Mouse (Mus musculus) forebrain, embryonic 13.5 days (tissue): ENCODE results near the gene Eml4. TPM values are rescaled to one million over a fixed set of nuclear protein-coding genes. Genes with fewer than 3 reads are reported as not detected.

Source experiments
- ATAC-seq: fragments of 200-750 bp; cut with Nextera tagmentation; 2 replicates; pipeline ENCODE4 v1.8.0; 2017
- H3K27ac ChIP-seq: fragments of 300-500 bp; sonication (generic); 2 replicates; pipeline ENCODE4 v1.5.1; 2015; ENCODE audit warnings: inconsistent platforms, mild to moderate bottlenecking, moderate library complexity
- H3K27me3 ChIP-seq: fragments of 300-500 bp; sonication (generic); 2 replicates; pipeline ENCODE4 v1.6.1; 2015; ENCODE audit warnings: mild to moderate bottlenecking, inconsistent platforms
- H3K36me3 ChIP-seq: fragments of 300-500 bp; sonication (generic); 2 replicates; pipeline ENCODE4 v1.6.1; 2015; ENCODE audit warnings: mild to moderate bottlenecking, inconsistent platforms; ENCODE audit not compliant: poor library complexity, severe bottlenecking
- H3K4me1 ChIP-seq: fragments of 300-500 bp; sonication (generic); 2 replicates; pipeline ENCODE4 v1.6.1; 2015; ENCODE audit warnings: inconsistent platforms
- H3K4me2 ChIP-seq: fragments of 300-500 bp; sonication (generic); 2 replicates; pipeline ENCODE4 v1.6.1; 2015; ENCODE audit warnings: inconsistent platforms, mild to moderate bottlenecking, moderate library complexity
- H3K4me3 ChIP-seq: fragments of 300-500 bp; sonication (generic); 2 replicates; pipeline ENCODE4 v1.5.1; 2015; ENCODE audit warnings: mild to moderate bottlenecking, inconsistent platforms
- H3K9ac ChIP-seq: fragments of 300-500 bp; sonication (generic); 2 replicates; pipeline ENCODE4 v1.6.1; 2015; ENCODE audit warnings: mild to moderate bottlenecking, inconsistent platforms
- H3K9me3 ChIP-seq: fragments of 300-500 bp; sonication (generic); replicated peaks from 2 replicates; pipeline ENCODE4 v1.6.1; 2016; ENCODE audit warnings: inconsistent platforms
- WGBS: fragments of 180-500 bp; shearing (Covaris S2); methylation state at CpG from one replicate; pipeline ENCODE4 v1.1.7; 2015; 5-methylcytosine and 5-hydroxymethylcytosine counted together
- polyA plus RNA-seq: library from polyadenylated mRNA; unstranded; fragments of >200 nt; fragmentation: Nextera tagmentation; extraction: Ambion mirVana; gene quantifications from 2 replicates; pipeline ENCODE4 v1.2.1, GENCODE M21; 2015

Eml4 gene
- polyA plus RNA-seq, 1 experiment from 2014 or later: 26.7 TPM

DNA sequence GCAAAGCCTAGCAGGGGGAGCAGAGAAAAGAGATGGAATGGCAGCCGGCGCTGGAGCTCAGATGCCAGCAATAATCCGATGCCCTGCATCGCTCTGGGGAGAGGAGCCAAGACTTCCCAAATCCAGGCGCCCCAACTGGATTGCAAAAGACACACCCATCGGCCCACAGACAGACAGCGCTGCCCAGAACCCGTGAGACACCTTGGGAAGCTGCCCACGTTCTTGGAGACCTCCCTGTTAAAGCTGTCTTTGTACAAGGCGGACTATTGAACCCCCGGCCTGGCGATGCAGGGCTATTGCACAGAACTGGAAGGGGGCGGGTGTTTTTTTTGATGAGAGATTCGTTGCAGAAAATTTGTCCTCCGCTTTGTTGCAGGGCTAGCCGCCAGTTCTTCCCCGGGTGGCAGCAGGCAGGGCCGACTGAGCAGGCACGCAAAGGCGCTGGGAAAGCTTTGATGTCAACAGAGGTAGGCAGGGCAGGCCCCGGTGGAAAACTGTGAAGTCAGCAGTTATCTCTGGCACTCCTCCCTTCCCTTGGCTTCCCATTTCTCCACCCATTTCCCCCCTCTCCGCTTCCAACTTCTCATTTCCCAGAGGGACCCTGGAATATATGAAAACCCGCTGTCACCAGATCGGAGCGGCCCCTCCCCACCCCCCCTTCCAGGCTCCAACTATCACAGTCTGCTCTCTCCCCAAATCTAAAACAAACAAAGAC, 28.0 kb upstream of the Eml4 start:
- 10% methylated on average over 25 of the region's 25 CpGs for WGBS

DNA sequence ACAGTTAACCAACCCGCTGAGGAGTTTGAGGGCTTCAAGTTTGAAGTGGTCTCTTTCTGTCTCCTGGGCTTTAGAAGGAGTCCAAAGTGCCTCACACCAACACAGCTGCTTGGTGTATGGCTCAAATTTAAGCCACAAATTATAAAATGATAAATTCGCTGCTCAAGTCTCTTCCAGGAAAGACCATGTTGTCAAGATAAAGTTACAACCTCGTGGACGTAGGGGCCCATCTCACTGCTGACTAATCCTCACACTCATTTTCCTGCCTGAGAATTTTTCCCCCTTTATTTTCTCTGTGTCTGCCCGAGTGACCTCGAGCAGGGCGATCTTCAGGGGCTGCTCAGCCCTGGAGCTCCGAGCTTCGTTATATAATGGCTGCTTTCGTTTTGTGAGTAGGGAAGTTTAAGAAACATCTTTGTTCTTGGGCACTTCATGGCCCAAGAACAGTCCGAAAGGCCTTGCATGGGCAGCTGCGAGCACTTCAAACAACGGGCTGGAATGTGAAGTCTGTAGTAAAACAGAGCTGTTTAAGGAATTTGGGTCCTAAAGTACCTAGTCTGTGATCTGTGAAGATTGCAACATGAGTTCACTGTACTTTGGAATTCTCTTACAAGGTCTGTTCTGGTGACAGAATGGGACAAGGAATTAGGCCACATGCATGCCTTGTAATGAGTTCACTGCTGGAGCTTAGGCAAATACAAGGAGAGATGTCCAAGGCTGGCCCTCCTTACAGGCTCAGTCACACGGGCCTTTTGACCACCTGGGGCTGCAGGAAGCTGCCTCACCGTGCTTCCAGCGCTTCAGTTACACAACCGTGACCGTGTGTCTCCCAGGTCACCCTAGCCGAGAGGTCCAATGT, 27.1 kb upstream of the Eml4 start:
- 49% methylated on average over 19 of the region's 19 CpGs for WGBS
- Histone ChIP-seq H3K4me2 (peak overlapping the region; percentile 51; the same call in 1 of the 2 replicates), H3K4me1 (peaks cover 16% of the 10 kb centered on the region), H3K27me3 (no peaks in the 10 kb centered on the region; the same call in 1 of the 2 replicates), H3K9me3 (peaks cover 4% of the 10 kb centered on the region; the same call in 1 of the 2 replicates), H3K27ac (no peak overlapping the region), H3K36me3 (no peaks in the 10 kb centered on the region), H3K9ac (no peak overlapping the region), H3K4me3 (no peak overlapping the region)
- ATAC-seq: no peak

More for the DNA sequence above, 28.0 kb upstream of the Eml4 start:
- H3K27ac ChIP-seq: peak overlapping the region; percentile 59; the same call in 1 of the 2 replicates
- peak overlapping the region; percentile 51 for H3K4me2 ChIP-seq
- H3K9ac ChIP-seq: peak overlapping the region; percentile 32; the same call in 1 of the 2 replicates
- peak overlapping the region; percentile 28 for H3K4me3 ChIP-seq
- H3K36me3 ChIP-seq: no peaks in the 10 kb centered on the region
- peak; percentile 84 for ATAC-seq
- peaks cover 16% of the 10 kb centered on the region for H3K4me1 ChIP-seq
- peaks cover 4% of the 10 kb centered on the region; the same call in 1 of the 2 replicates for H3K9me3 ChIP-seq
- no peaks in the 10 kb centered on the region; the same call in 1 of the 2 replicates for H3K27me3 ChIP-seq

DNA sequence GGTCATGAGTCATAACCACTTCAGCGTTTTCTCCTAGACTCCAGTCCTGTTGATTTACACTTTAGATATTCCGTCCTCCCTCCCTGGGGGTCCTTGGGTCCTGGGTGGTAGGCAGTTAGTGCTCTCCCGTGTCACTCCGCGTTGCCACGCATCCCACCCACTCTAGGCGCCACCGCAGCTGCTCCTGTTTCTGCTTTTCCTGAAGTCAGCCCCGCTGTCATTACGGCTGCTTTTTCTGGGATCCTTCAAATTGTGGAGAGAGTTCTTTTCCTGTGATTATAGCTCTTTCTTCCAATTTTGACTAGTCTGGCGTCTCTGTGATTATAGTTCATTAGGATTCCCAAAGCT, 26.5 kb upstream of the Eml4 start:
- Histone ChIP-seq H3K4me3 (no peak overlapping the region), H3K27me3 (no peaks in the 10 kb centered on the region; the same call in 1 of the 2 replicates), H3K9me3 (peaks cover 4% of the 10 kb centered on the region; the same call in 1 of the 2 replicates), H3K36me3 (no peaks in the 10 kb centered on the region), H3K9ac (no peak overlapping the region), H3K27ac (no peak overlapping the region), H3K4me2 (no peak overlapping the region), H3K4me1 (peaks cover 18% of the 10 kb centered on the region)
- ATAC-seq: no peak
- 80% methylated on average over 11 of the region's 11 CpGs for WGBS

DNA sequence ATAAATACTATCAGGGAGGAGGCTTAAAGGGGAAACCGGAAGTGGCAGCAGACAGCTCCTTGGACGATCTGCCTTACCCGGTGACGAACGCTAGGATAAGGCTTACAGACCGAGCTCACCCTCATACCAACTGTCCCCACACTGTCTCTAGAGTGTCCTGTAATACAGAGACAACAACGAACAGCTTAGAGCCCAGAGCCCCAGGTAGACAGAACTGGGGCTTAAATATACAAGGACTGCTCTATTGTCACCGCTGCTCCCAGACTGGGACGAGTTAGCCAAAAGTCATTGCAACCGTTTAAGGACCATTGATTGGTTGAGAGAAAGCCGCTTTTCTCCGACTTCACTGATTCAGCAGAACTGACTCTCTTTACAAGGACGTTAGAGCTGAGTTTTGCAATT, 15.5 kb upstream of the Eml4 start:
- Histone ChIP-seq H3K4me3 (no peak overlapping the region), H3K4me2 (peak overlapping the region; percentile 26)
- 53% methylated on average over 13 of the region's 13 CpGs for WGBS

DNA sequence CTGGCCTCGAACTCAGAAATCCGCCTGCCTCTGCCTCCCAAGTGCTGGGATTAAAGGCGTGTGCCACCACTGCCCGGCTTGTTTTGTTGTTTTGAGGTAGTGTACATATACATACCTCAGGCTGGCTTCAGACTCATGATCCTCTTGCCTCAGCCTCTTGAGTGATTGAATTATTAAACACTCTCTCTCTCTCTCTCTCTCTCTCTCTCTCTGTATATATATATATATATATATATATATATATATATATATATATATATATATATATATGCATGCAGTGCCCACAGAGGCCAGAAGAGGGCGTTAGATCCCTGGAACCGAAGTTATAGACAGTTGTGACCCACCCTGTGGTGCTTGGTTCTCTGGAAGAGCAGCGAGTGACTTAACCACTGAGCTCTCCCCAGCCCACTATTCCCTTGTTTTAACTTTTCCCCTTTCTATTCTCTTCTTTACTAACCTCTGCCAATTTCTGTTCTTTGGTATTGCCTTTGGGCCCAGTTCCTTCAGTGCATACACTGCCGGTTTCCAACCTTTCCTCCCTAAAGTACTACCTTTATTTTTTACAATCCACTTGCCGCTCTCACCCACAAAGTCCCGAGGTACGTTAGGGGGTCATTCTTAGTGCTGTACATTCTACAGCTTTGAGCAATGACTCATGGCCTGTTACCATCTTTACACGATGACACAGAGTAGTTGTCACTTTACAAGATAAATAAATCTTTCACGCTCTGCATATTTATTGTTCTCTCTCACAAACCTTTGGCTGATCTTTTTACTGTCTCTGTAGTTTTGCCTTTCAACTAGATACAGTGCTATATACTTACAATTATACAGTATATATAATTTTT, 13.5 kb upstream of the Eml4 start:
- H3K9ac ChIP-seq: no peak overlapping the region
- H3K4me2 ChIP-seq: no peak overlapping the region
- H3K27me3 ChIP-seq: no peaks in the 10 kb centered on the region
- no peaks in the 10 kb centered on the region for H3K4me1 ChIP-seq
- 87% methylated on average over 13 of the region's 13 CpGs for WGBS
- ATAC-seq: no peak
- no peak overlapping the region for H3K4me3 ChIP-seq
- no peaks in the 10 kb centered on the region for H3K9me3 ChIP-seq
- no peak overlapping the region for H3K27ac ChIP-seq
- H3K36me3 ChIP-seq: no peaks in the 10 kb centered on the region

More for the DNA sequence above, 15.5 kb upstream of the Eml4 start:
- no peaks in the 10 kb centered on the region for H3K27me3 ChIP-seq
- no peak for ATAC-seq
- H3K9ac ChIP-seq: no peak overlapping the region
- H3K36me3 ChIP-seq: no peaks in the 10 kb centered on the region
- H3K4me1 ChIP-seq: no peaks in the 10 kb centered on the region
- no peak overlapping the region for H3K27ac ChIP-seq
- no peaks in the 10 kb centered on the region for H3K9me3 ChIP-seq

DNA sequence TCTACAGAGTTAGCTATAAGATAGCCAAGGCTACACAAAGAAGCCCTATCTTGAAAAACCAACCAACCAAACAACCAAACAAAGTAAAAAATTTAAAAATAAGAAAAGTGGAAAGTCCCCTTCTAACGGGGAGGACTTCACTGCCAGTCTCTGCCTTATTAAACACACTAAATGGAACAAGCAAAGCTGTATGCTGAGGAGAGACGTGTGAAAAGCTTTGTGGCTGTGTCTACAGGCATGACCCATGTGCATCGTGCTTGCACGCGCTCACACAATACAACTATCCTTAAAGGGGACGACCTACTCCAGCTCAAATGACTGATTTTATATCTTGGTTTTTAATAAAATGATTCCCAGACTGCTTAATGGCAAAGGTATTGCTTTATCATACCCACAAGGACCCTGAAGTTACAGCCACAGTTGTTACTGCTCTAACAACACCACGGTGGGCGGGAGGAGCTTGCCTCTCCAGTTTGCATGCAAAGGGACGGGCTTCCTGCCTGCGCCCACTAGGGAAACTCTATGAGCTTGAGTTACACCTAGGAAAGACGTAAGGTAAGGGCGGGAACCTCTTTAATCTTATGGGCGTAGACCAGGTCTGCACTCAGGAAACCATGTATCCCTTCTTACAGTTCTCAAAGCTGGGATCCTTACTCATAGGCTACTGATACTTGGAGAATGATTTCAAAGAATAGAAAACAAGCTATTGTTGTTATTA, 11.2 kb upstream of the Eml4 start:
- ATAC-seq: no peak
- no peaks in the 10 kb centered on the region for H3K27me3 ChIP-seq
- no peaks in the 10 kb centered on the region for H3K36me3 ChIP-seq
- no peak overlapping the region for H3K27ac ChIP-seq
- no peaks in the 10 kb centered on the region for H3K4me1 ChIP-seq
- no peaks in the 10 kb centered on the region for H3K9me3 ChIP-seq
- no peak overlapping the region for H3K4me3 ChIP-seq
- no peak overlapping the region for H3K4me2 ChIP-seq
- no peak overlapping the region for H3K9ac ChIP-seq
- WGBS: 84% methylated on average over 13 of the region's 13 CpGs

DNA sequence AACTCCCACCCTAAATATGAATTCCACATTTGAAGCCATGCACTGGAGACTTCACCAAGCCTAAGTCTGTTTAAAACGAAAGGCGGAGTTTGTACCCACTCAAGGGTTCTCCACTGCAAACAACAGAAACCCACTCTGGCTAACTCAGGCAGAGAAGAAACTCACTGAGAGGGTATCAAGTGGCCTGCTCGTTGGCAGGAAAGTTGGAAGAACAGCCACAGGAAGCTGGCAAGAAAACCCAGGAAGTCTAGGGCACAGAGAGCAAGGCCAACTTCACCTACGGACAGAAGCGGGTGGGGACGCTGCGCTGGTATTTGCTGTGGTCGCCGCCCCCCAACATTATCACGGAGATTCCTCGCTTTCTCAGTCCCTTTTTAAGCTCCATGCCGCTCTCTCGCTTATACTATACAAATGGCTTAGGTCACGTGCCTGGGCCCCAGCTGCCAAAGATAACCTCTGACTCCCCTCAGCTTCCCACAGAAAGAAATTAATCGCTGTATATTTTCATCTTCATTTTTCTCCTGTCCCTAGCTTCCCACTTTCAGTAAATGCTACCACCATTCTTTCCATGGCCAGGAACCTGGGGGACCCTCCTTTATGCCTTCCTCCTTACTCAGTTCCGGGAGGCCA, 9.7 kb upstream of the Eml4 start:
- no peaks in the 10 kb centered on the region for H3K27me3 ChIP-seq
- no peak for ATAC-seq
- H3K4me1 ChIP-seq: no peaks in the 10 kb centered on the region
- H3K9ac ChIP-seq: no peak overlapping the region
- H3K4me3 ChIP-seq: no peak overlapping the region
- WGBS: 74% methylated on average over 16 of the region's 16 CpGs
- H3K27ac ChIP-seq: no peak overlapping the region
- H3K4me2 ChIP-seq: no peak overlapping the region
- H3K9me3 ChIP-seq: no peaks in the 10 kb centered on the region
- H3K36me3 ChIP-seq: no peaks in the 10 kb centered on the region

DNA sequence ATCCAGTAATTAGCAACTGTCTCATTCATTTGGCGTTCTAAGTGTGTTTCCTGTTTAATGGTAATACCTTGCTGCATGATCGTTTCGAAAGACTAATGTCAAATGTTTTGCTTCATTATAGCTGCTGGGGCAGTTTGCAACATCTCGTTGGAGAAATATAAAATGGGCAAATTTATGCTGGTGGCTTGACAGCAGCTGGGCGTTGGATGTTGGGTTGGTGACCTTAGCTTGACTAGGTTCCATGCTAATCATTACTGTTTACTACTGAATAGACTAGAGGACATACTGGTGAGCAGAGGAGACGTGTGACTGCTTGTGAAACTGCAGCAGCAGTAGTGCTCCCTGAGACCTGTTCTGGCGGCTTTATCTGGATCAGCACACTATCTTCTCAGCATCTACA, 6.5 kb upstream of the Eml4 start:
- 0 out of 2 replicates have a peak, but pooled peaks cover 3% of the 10 kb centered on the region for H3K9me3 ChIP-seq
- no peak overlapping the region for H3K27ac ChIP-seq
- H3K36me3 ChIP-seq: no peaks in the 10 kb centered on the region
- no peaks in the 10 kb centered on the region for H3K27me3 ChIP-seq
- no peaks in the 10 kb centered on the region for H3K4me1 ChIP-seq
- WGBS: 81% methylated on average over 7 of the region's 7 CpGs
- no peak overlapping the region for H3K4me2 ChIP-seq
- no peak overlapping the region for H3K4me3 ChIP-seq
- H3K9ac ChIP-seq: no peak overlapping the region
- no peak for ATAC-seq

DNA sequence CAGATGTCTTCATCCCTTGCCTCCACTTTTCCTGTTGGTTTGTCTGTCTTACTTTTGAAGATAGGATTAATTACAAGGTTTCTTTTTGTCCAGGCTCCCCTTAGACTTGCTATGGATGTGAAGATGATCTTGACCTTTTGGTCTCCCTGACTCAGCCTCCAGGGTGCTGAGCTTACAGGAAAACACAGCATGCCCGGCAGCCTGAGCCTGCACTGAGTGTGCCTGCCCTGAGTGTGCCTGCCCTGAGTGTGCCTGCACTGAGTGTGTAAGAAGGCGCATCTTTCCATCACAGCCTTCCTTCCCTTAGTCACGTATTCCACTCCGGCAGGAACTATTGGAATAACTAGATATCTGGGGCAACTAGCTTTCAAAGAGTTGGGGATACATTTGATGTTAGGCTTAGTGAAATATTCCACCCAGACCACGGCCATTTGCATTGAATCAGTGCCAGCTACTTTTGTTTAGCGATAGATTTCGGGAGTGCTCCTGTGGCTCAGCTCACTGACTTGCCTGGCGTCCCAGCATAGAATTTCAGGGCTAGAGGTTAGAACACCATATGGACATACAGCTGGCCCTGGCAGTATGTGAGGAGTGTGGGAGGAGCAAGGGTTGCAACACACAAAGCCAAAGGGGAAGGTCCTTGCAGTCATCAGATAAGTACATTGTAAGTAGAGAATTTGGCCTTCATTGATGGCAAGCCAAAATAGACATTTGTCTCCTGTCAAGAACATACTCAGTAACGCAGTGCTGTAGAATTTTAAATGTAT, 2.5 kb upstream of the Eml4 start:
- no peak overlapping the region for H3K4me2 ChIP-seq
- H3K36me3 ChIP-seq: no peaks in the 10 kb centered on the region
- H3K27me3 ChIP-seq: no peaks in the 10 kb centered on the region
- WGBS: 83% methylated on average over 9 of the region's 9 CpGs
- no peak for ATAC-seq
- H3K27ac ChIP-seq: no peak overlapping the region
- peaks cover 17% of the 10 kb centered on the region for H3K4me1 ChIP-seq
- H3K9me3 ChIP-seq: 0 out of 2 replicates have a peak, but pooled peaks cover 3% of the 10 kb centered on the region
- H3K4me3 ChIP-seq: no peak overlapping the region
- no peak overlapping the region for H3K9ac ChIP-seq

DNA sequence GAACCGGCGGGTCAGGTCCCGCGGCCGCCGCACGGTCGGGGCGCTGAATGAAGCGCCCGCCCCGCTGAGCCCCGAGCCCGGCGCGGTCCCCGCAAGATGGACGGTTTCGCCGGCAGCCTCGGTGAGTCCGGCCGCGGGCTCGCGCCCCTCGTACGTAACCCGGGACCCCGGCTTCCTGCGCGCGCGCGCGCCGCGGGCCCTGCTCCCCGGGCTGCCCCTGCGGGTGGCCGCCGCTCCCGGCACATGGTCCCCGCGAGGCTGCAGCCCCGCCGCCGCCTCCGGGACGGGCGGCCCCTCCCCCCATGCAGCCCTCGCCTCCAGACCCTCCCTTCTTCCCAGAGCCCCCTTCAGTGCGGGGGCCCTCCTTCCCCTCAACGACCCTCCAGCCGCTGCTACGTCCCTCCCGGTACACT, 394 bp downstream of the Eml4 start:
- peak; percentile 77 for ATAC-seq

More for the DNA sequence above, 394 bp downstream of the Eml4 start:
- 0 out of 2 replicates have a peak, but pooled peaks cover 3% of the 10 kb centered on the region for H3K9me3 ChIP-seq
- H3K4me3 ChIP-seq: peak overlapping the region; percentile 80
- peak overlapping the region; percentile 85 for H3K27ac ChIP-seq
- H3K27me3 ChIP-seq: no peaks in the 10 kb centered on the region
- peaks cover 26% of the 10 kb centered on the region for H3K4me1 ChIP-seq
- peak overlapping the region; percentile 89 for H3K9ac ChIP-seq
- H3K4me2 ChIP-seq: peak overlapping the region; percentile 77
- under 1% methylated on average over 42 of the region's 57 CpGs for WGBS
- no peaks in the 10 kb centered on the region for H3K36me3 ChIP-seq
